Mouse (Mus musculus) midbrain, embryonic 15.5 days (tissue): Measurements from ENCODE around the gene Pabpc4. TPM values are rescaled to one million over a fixed set of nuclear protein-coding genes. Genes with fewer than 3 reads are reported as not detected.
"Not testable (repeated sequence)": the region's sequence is repeated elsewhere in the genome, so short reads cannot be mapped to it uniquely, and the experiment has no call there.

Experiments used
- ATAC-seq: fragments of 200-750 bp; cut with Nextera tagmentation; replicated peaks from 2 replicates; pipeline ENCODE4 v1.8.0; 2017; ENCODE audit warnings: moderate TSS enrichment
- H3K27ac ChIP-seq: fragments of 300-500 bp; sonication (generic); 2 replicates; pipeline ENCODE4 v1.5.1; 2015; ENCODE audit warnings: mild to moderate bottlenecking, inconsistent platforms
- H3K27me3 ChIP-seq: fragments of 300-500 bp; sonication (generic); replicated peaks from 2 replicates; pipeline ENCODE4 v1.6.1; 2015; ENCODE audit warnings: inconsistent platforms
- H3K36me3 ChIP-seq: fragments of 300-500 bp; sonication (generic); replicated peaks from 2 replicates; pipeline ENCODE4 v1.6.1; 2015; ENCODE audit warnings: inconsistent platforms
- H3K4me1 ChIP-seq: fragments of 300-500 bp; sonication (generic); 2 replicates; pipeline ENCODE4 v1.6.1; 2015; ENCODE audit warnings: inconsistent platforms
- H3K4me2 ChIP-seq: fragments of 300-500 bp; sonication (generic); 2 replicates; pipeline ENCODE4 v1.6.1; 2015; ENCODE audit warnings: inconsistent platforms, mild to moderate bottlenecking, moderate library complexity
- H3K4me3 ChIP-seq: fragments of 300-500 bp; sonication (generic); 2 replicates; pipeline ENCODE4 v1.5.1; 2015; ENCODE audit warnings: mild to moderate bottlenecking, inconsistent platforms
- H3K9ac ChIP-seq: fragments of 300-500 bp; sonication (generic); 2 replicates; pipeline ENCODE4 v1.6.1; 2015; ENCODE audit warnings: mild to moderate bottlenecking, inconsistent platforms
- H3K9me3 ChIP-seq: fragments of 300-500 bp; sonication (generic); 2 replicates; pipeline ENCODE4 v1.6.1; 2016; ENCODE audit warnings: inconsistent platforms
- whole genome bisulfite sequencing: fragments of 180-500 bp; shearing (Covaris S2); methylation state at CpG from one replicate; pipeline ENCODE4 v1.1.7; 2015; ENCODE audit warnings: mixed read lengths; 5-methylcytosine and 5-hydroxymethylcytosine counted together
- polyA plus RNA-seq: library from polyadenylated mRNA; unstranded; fragments of >200 nt; fragmentation: Nextera tagmentation; extraction: Ambion mirVana; gene quantifications from 2 replicates; pipeline ENCODE4 v1.2.1, GENCODE M21; 2015

Pabpc4 gene
- polyA plus RNA-seq, 1 experiment from 2014 or later = 31.8 TPM

DNA sequence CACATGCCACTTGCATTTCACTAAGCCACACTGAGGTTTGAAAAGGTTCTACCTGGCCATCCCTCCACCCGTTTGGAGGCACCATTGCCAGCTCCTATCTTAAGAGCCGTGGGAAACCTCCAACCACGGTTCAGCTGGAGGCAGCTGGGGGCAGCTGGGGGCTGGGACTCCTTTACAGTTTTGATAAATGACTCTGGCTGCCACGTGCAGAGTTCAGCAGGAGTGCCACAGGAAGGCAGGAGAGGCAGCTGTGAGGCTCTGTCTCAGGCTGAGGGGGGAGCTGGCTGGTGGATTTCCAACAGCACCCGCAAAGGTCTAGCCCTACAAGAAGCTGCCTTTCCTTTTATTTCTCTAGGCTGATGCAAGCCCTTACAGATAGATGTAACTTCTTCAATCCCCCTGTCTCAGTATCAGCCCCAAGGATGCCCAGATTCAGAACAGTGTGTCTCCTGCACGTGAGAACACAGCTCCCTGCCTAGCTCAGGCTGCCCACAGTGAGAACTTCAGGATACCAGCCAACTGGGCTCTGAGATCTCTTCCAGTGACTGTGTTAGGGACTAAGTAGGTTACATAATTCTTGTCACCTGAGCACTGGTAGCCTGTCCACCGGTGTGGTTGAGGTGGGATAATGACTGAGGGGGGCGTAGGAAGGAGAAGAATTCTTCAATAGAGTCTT lies 1.9 kb upstream of the Pabpc4 start:
- no peak overlapping the region for H3K4me2 ChIP-seq
- H3K9ac ChIP-seq = no peak overlapping the region
- no peaks in the 10 kb centered on the region for H3K36me3 ChIP-seq
- no peaks in the 10 kb centered on the region for H3K27me3 ChIP-seq
- ATAC-seq = no peak
- H3K27ac ChIP-seq = no peak overlapping the region
- 54% methylated on average over 8 of the region's 8 CpGs for WGBS
- no peak overlapping the region for H3K4me3 ChIP-seq
- no peaks in the 10 kb centered on the region for H3K9me3 ChIP-seq
- no peaks in the 10 kb centered on the region for H3K4me1 ChIP-seq

DNA sequence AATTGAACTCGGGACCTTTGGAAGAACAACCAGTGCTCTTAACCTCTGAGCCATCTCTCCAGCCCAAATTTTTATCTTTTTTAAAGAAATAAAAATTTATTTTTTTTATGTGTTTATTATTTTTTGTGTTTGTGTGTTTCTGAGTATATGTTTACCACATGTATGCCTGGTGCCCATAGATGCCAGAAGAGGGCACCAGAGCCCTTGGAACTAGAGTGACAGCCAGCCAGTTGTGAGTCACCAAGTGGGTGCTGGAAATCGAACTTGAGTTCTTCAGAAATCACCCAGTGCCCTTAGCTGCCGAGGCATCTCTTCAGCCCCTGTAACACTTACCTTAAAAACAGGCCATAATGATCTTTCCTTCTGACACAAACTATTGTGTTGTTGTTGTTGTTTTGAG lies 8.9 kb downstream of the Pabpc4 start:
- Histone ChIP-seq H3K36me3 (no peaks in the 10 kb centered on the region), H3K4me2 (no peak overlapping the region), H3K4me1 (no peaks in the 10 kb centered on the region), H3K9ac (no peak overlapping the region), H3K4me3 (no peak overlapping the region), H3K27me3 (no peaks in the 10 kb centered on the region), H3K9me3 (no peaks in the 10 kb centered on the region), H3K27ac (no peak overlapping the region)
- ATAC-seq = no peak
- WGBS = 91% methylated on average over 3 of the region's 3 CpGs

DNA sequence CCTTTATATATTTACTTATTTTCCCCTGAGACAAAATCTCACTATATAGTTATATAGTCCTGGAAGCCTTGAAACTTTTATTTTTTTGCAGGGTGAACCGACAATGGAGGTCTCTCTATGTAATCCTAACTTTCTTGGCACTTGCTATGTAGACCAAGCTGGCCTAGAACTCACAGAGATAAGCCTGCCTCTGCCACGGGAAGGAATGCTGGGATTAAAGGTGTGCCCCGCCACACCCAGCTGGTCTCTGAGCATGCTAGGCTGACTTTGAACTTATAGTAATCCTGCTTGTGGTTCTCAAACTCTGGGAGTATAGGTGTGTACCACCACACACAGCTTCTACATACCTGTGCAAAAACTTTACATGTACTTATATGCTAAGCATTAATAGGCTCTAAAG lies 18.0 kb downstream of the Pabpc4 start:
- Histone ChIP-seq H3K27me3 (no peaks in the 10 kb centered on the region), H3K4me3 (no peak overlapping the region), H3K9me3 (no peaks in the 10 kb centered on the region), H3K4me2 (no peak overlapping the region), H3K36me3 (no peaks in the 10 kb centered on the region), H3K9ac (no peak overlapping the region), H3K27ac (no peak overlapping the region), H3K4me1 (peaks cover 15% of the 10 kb centered on the region)
- ATAC-seq = no peak
- WGBS = 75% methylated on average over 3 of the region's 3 CpGs

DNA sequence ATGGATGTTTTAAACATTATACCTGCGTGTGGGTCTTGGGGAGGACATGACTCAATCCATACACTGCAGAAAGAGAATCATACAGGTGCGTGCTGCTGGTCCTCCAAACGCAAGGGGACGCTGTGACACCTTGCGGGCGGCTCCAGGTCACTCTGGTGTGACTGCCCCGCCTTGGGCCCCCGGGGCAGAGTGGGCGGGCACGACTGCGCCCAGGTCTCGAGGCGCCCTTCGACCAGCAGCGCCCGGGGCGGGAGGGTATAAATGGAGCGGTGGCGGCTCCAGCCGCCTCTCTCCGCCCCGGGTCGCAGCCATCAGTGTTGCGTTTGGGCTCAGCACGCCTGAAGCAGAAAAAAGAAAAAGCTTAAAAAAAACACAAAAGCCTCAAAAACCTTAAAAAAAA lies 20.3 kb downstream of the Pabpc4 start:
- no peaks in the 10 kb centered on the region for H3K27me3 ChIP-seq
- H3K36me3 ChIP-seq = 0 out of 2 replicates have a peak, but pooled peaks cover 4% of the 10 kb centered on the region
- H3K4me2 ChIP-seq = peak overlapping the region; percentile 82
- WGBS = 1% methylated on average over 25 of the region's 25 CpGs
- H3K4me1 ChIP-seq = peaks cover 25% of the 10 kb centered on the region
- peak; percentile 91 for ATAC-seq
- H3K9me3 ChIP-seq = no peaks in the 10 kb centered on the region
- peak overlapping the region; percentile 79 for H3K27ac ChIP-seq
- H3K4me3 ChIP-seq = peak overlapping the region; percentile 72
- peak overlapping the region; percentile 69 for H3K9ac ChIP-seq

DNA sequence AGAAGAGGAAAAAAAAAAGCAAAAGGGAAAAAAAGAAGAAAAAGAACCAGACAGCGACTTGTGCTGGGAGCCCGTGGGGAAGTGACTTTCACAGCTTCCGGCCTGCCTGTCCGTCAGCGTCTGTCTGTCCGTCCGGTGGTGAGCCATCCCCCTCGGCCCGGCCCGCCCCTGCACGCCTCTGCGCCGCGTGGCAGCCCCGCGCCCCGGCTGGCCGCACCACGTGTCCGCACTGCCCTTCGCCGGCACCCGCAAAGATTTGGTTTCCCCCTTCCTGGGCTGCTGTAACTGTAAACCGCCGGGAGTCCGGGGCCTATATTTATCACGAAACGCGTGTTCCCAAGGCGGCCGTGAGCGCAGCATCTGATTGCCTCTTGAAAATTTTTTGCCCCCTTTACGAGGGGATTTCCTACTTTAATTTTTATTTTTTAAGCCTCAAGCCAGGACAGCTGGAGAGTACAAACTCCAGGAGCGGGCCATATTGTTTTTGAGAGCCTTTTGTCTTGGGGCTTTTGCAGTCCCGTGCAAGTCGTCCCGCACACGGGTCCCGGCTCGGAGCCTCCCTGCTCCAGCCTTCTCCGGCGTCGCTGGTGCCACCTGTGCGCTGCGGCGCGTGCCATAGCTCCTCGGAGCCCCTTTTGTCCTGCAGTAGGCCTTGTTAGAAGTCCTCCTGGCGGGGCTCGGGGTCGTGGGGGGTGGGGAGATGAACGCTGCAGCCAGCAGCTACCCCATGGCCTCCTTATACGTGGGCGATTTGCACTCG lies 20.9 kb downstream of the Pabpc4 start:
- peaks cover 25% of the 10 kb centered on the region for H3K4me1 ChIP-seq
- H3K4me2 ChIP-seq = peak overlapping the region; percentile 82
- 1% methylated on average over 48 of the region's 55 CpGs for WGBS
- H3K9me3 ChIP-seq, H3K36me3 ChIP-seq, H3K27me3 ChIP-seq: not testable (repeated sequence)
- peak overlapping the region; percentile 79 for H3K27ac ChIP-seq
- ATAC-seq = peak; percentile 83
- H3K4me3 ChIP-seq = peak overlapping the region; percentile 72
- H3K9ac ChIP-seq = peak overlapping the region; percentile 69

DNA sequence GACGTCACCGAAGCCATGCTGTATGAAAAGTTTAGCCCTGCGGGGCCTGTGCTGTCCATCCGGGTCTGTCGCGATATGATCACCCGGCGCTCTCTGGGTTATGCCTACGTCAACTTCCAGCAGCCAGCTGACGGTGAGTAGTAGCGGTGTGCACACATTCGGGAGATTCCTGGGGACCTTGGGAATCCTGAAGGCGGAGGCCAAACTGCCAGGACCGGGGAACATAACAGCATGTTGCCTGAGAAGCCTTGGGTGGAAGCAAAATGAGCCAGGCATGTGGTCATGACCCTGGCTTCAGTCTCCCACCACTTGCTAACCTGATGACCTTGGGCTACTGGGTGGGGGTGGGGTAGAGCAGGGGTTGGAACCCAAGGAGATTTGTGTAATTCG lies 21.5 kb downstream of the Pabpc4 start:
- not testable (repeated sequence) for H3K36me3 ChIP-seq, H3K27ac ChIP-seq, H3K27me3 ChIP-seq, H3K9me3 ChIP-seq
- Histone ChIP-seq H3K9ac (peak overlapping the region; percentile 43), H3K4me1 (peaks cover 25% of the 10 kb centered on the region), H3K4me3 (peak overlapping the region; percentile 72), H3K4me2 (peak overlapping the region; percentile 82)
- peak; percentile 41 for ATAC-seq
- WGBS = 1% methylated on average over 13 of the region's 15 CpGs

DNA sequence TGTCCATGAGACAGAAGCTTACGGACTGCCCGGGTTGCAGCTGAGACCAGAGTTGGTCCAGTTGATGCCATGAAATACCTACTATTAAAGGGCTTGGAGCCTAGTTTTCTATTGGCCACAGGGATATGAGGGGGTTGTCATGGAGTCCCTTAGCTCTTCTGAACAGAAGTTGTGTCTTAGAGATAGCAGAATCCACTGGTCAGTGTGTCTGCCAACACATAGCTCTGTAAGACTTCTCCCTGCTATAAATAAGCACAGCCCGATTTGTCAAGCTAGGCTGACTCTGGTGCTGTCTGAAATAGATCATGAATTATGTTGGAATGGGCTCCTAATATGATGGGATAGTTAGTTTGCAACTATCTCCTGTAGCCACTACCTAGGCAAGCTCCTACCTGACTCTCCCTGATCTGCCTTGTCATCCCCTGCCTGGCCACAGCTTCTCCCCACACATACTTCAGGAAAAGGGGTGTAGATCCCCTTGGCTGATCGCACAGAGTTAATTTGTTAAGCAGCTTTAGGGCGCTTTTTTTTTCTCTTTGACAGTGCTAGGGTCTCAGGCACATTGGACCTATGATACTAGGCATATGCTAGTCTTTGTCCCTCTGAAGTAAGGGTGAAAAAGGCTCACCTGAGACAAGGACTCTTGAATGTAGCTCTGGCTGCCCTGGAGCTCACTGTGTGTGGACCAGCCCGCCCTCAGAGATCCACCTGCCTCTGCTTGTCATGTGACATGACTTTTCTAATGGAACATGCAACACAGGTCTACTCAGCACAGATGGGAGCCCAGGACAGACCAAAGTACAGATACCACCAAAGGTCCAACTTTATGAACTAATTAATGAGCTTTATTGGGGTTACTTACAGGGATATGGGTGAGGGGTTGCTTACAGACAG lies 22.8 kb downstream of the Pabpc4 start:
- Histone ChIP-seq H3K4me2 (peak overlapping the region; percentile 82), H3K27ac (no peak overlapping the region), H3K9me3 (no peaks in the 10 kb centered on the region), H3K36me3 (peaks cover 16% of the 10 kb centered on the region; the same call in 1 of the 2 replicates), H3K4me3 (peak overlapping the region; percentile 72), H3K27me3 (no peaks in the 10 kb centered on the region), H3K9ac (0 out of 2 replicates have a peak overlapping the region, but pooled peaks have one; percentile 20), H3K4me1 (peaks cover 25% of the 10 kb centered on the region)
- no peak for ATAC-seq
- WGBS = 85% methylated on average over 6 of the region's 6 CpGs

DNA sequence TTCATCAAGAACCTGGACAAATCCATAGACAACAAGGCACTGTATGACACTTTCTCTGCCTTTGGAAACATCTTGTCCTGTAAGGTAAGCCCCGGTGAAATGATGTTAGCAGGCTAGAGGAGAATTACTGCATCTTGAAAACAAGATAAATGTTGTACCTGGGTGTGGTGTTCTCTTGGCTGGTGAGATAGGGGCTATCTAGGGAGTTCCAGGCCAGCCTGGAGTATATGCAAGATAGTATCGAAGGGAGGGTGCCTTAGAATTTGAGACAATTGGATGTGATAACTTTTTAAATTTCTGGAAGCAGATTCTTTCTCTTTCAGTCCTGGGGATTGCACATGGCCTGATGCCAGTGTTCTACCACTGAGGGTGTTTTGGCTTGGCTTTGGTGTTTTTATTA lies 24.6 kb downstream of the Pabpc4 start:
- 96% methylated on average over 2 of the region's 2 CpGs for WGBS

DNA sequence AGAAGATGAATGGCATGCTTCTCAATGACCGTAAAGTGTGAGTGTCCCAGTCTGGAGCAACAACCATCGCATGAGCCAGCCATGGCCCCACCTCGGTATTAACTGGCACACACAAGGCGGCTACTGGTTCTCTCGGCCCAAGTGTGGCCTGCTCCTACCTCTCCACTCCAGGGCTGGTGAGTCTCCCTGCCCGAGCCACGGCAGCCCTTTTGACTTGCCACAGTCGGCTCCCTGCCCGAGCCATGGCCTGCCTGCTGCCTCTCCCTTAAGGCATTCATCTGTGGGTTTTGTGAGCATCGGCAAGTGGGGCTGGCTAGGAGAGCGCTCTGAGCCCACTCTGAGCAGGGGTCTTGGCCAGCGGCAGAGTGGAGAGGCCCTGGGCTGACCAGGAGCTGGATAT lies 26.9 kb downstream of the Pabpc4 start:
- Histone ChIP-seq H3K4me3 (no peak overlapping the region), H3K36me3 (peaks cover 46% of the 10 kb centered on the region), H3K9me3 (no peaks in the 10 kb centered on the region), H3K27me3 (no peaks in the 10 kb centered on the region), H3K4me2 (no peak overlapping the region), H3K9ac (no peak overlapping the region), H3K27ac (no peak overlapping the region), H3K4me1 (peaks cover 21% of the 10 kb centered on the region)
- no peak for ATAC-seq
- WGBS = 94% methylated on average over 12 of the region's 12 CpGs

More for the DNA sequence above, 24.6 kb downstream of the Pabpc4 start:
- Histone ChIP-seq H3K4me3 (no peak overlapping the region), H3K36me3 (peaks cover 29% of the 10 kb centered on the region), H3K27ac (no peak overlapping the region), H3K9ac (no peak overlapping the region), H3K9me3 (no peaks in the 10 kb centered on the region), H3K4me1 (peaks cover 25% of the 10 kb centered on the region), H3K4me2 (no peak overlapping the region), H3K27me3 (no peaks in the 10 kb centered on the region)
- ATAC-seq = no peak

DNA sequence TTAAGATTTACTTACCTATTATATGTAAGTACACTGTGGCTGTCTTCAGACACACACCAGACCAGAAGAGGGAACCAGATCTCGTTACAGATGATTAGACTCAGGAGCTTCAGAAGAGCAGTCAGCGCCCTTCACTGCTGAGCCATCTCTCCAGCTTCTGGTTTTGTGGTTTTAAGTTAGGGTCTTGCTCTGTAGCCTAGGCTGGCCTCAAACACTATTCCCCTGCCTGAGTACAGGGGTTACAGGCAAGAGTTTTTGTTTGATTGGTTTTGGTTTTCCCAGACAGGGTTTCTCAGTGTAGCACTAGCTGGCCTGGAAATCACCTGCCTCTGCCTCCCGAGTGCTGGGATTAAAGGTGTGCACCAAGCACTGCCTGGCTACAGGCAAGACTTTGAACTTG lies 30.2 kb downstream of the Pabpc4 start:
- Histone ChIP-seq H3K9me3 (no peaks in the 10 kb centered on the region), H3K27ac (no peak overlapping the region), H3K4me3 (no peak overlapping the region), H3K27me3 (no peaks in the 10 kb centered on the region), H3K36me3 (peaks cover 69% of the 10 kb centered on the region), H3K4me1 (no peaks in the 10 kb centered on the region), H3K4me2 (no peak overlapping the region), H3K9ac (no peak overlapping the region)
- 92% methylated on average over 3 of the region's 3 CpGs for WGBS
- ATAC-seq = no peak

DNA sequence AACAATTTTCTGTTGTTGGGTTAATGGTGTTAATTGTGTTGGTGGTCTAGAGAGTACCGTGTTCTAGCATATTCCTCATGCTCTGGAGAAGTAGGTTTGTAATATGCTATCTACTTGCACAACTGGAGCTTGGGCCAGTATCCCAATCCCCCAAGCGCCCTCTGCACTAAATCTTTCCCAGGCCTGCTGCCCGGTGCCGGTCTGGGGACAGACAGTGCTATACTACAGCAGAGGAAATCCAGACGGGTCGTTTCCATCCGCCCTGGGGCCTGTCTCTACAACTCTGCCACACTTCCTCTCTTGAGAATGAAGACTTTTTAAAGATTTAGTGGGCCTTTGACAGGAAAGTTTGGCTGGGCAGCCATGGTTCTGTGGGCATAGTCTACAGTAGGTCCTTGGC lies 30.8 kb downstream of the Pabpc4 start:
- H3K4me2 ChIP-seq = no peak overlapping the region
- no peak overlapping the region for H3K9ac ChIP-seq
- H3K9me3 ChIP-seq = no peaks in the 10 kb centered on the region
- peaks cover 70% of the 10 kb centered on the region for H3K36me3 ChIP-seq
- WGBS = 90% methylated on average over 7 of the region's 7 CpGs
- no peak for ATAC-seq
- H3K4me1 ChIP-seq = no peaks in the 10 kb centered on the region
- H3K27me3 ChIP-seq = no peaks in the 10 kb centered on the region
- H3K27ac ChIP-seq = no peak overlapping the region
- no peak overlapping the region for H3K4me3 ChIP-seq
